Mouse (Mus musculus) cortical plate, adult 2 months (tissue): Measurements from ENCODE around the gene Slc8a1. TPM values are rescaled to one million over a fixed set of nuclear protein-coding genes. Genes with fewer than 3 reads are reported as not detected.
A peak's percentile ranks its signal among the peaks of the same experiment; 100 is the strongest.

Experiments used
- H3K27ac ChIP-seq: fragments of 200-500 bp; 2 replicates; pipeline ENCODE4 v1.5.1; 2012; ENCODE audit warnings: low read length, control low read depth, inconsistent platforms; ENCODE audit not compliant: insufficient read depth
- H3K4me1 ChIP-seq: fragments of 200-500 bp; 2 replicates; pipeline ENCODE4 v1.6.1; 2011; ENCODE audit warnings: low read length; ENCODE audit not compliant: control insufficient read depth, insufficient read depth
- H3K4me3 ChIP-seq: fragments of 200-500 bp; 2 replicates; pipeline ENCODE4 v1.5.1; 2011; ENCODE audit warnings: mild to moderate bottlenecking, low read length, control low read depth; ENCODE audit not compliant: insufficient read depth
- CTCF ChIP-seq: fragments of 200-500 bp; IDR thresholded peaks from 2 replicates; pipeline ENCODE4 v1.5.1; 2011; ENCODE audit warnings: mild to moderate bottlenecking, control low read depth, low read length; ENCODE audit not compliant: insufficient read depth; ENCODE audit errors: extremely low read depth
- POLR2A ChIP-seq: fragments of 200-500 bp; IDR thresholded peaks from 2 replicates; pipeline ENCODE4 v1.6.1; 2011; ENCODE audit warnings: mild to moderate bottlenecking, low read length, control low read depth; ENCODE audit not compliant: insufficient read depth; ENCODE audit errors: extremely low read depth
- polyA plus RNA-seq: library from polyadenylated mRNA; depleted of rRNA; stranded (reverse); fragments of >200 nt; gene quantifications from 2 replicates; pipeline ENCODE4 v1.2.3, GENCODE M21; 2012

Gene Slc8a1
- polyA plus RNA-seq, 1 experiment = 29.5 TPM

- H3K27ac ChIP-seq = no peak overlapping the region
- no peak for TF ChIP-seq CTCF
- TF ChIP-seq POLR2A = no peak
- H3K4me3 ChIP-seq = no peak overlapping the region
- H3K4me1 ChIP-seq = peaks cover 3% of the 10 kb centered on the region; the same call in 1 of the 2 replicates
Measured at GRCm38 (mm10) chr17:81546525-81546924, 191.7 kb downstream of the Slc8a1 start.

- TF ChIP-seq POLR2A = no peak
- no peak overlapping the region for H3K4me3 ChIP-seq
- H3K4me1 ChIP-seq = peaks cover 3% of the 10 kb centered on the region; the same call in 1 of the 2 replicates
- no peak overlapping the region for H3K27ac ChIP-seq
Measured at GRCm38 (mm10) chr17:81546012-81546411, 192.2 kb downstream of the Slc8a1 start.

GRCm38 (mm10) chr17:81544926-81545325 lies 193.3 kb downstream of the Slc8a1 start:
- H3K27ac ChIP-seq = peak overlapping the region; percentile 37; the same call in 1 of the 2 replicates
- no peak for TF ChIP-seq POLR2A
- TF ChIP-seq CTCF = no peak
- H3K4me3 ChIP-seq = no peak overlapping the region
- peaks cover 3% of the 10 kb centered on the region; the same call in 1 of the 2 replicates for H3K4me1 ChIP-seq

- TF ChIP-seq POLR2A (no peak), CTCF (no peak)
- peaks cover 7% of the 10 kb centered on the region; the same call in 1 of the 2 replicates for H3K4me1 ChIP-seq
- H3K4me3 ChIP-seq = no peak overlapping the region
- no peak overlapping the region for H3K27ac ChIP-seq
Measured at GRCm38 (mm10) chr17:81542313-81543185, 195.6 kb downstream of the Slc8a1 start.

- no peak for TF ChIP-seq CTCF
- no peak for TF ChIP-seq POLR2A
- Histone ChIP-seq H3K27ac (peak overlapping the region; percentile 57; the same call in 1 of the 2 replicates), H3K4me1 (peaks cover 4% of the 10 kb centered on the region; the same call in 1 of the 2 replicates), H3K4me3 (no peak overlapping the region)
Measured at GRCm38 (mm10) chr17:81538163-81539160, 199.7 kb downstream of the Slc8a1 start.

- H3K27ac ChIP-seq = no peak overlapping the region
Measured at GRCm38 (mm10) chr17:81536093-81536492, 202.1 kb downstream of the Slc8a1 start.

GRCm38 (mm10) chr17:81529849-81530248 lies 208.3 kb downstream of the Slc8a1 start:
- Histone ChIP-seq H3K4me1 (peaks cover 2% of the 10 kb centered on the region), H3K4me3 (no peak overlapping the region), H3K27ac (0 out of 2 replicates have a peak overlapping the region, but pooled peaks have one; percentile 47)
- no peak for TF ChIP-seq POLR2A
- no peak for TF ChIP-seq CTCF

More at GRCm38 (mm10) chr17:81536093-81536492, 202.1 kb downstream of the Slc8a1 start:
- Histone ChIP-seq H3K4me1 (peaks cover 4% of the 10 kb centered on the region; the same call in 1 of the 2 replicates), H3K4me3 (no peak overlapping the region)
- TF ChIP-seq CTCF (no peak), POLR2A (no peak)

GRCm38 (mm10) chr17:81528940-81529339 lies 209.2 kb downstream of the Slc8a1 start:
- Histone ChIP-seq H3K4me3 (no peak overlapping the region), H3K4me1 (peaks cover 4% of the 10 kb centered on the region), H3K27ac (no peak overlapping the region)
- TF ChIP-seq POLR2A = no peak
- no peak for TF ChIP-seq CTCF

GRCm38 (mm10) chr17:81526463-81526862 lies 211.7 kb downstream of the Slc8a1 start:
- TF ChIP-seq POLR2A = no peak
- no peak for TF ChIP-seq CTCF
- peaks cover 4% of the 10 kb centered on the region for H3K4me1 ChIP-seq
- no peak overlapping the region for H3K27ac ChIP-seq
- H3K4me3 ChIP-seq = no peak overlapping the region
